Mouse (Mus musculus) kidney, adult 11 months (tissue): ENCODE measurements at regions not wholly inside any gene's neighbourhood (a gene's known extent, or its start where the extent isn't known, plus 50 kb on each side); places are given as distances from the start of the nearest gene placed in this dataset.

Source experiments
- DNase-seq: peaks from one replicate; pipeline ENCODE4 v3.0.0; 2022

DNA sequence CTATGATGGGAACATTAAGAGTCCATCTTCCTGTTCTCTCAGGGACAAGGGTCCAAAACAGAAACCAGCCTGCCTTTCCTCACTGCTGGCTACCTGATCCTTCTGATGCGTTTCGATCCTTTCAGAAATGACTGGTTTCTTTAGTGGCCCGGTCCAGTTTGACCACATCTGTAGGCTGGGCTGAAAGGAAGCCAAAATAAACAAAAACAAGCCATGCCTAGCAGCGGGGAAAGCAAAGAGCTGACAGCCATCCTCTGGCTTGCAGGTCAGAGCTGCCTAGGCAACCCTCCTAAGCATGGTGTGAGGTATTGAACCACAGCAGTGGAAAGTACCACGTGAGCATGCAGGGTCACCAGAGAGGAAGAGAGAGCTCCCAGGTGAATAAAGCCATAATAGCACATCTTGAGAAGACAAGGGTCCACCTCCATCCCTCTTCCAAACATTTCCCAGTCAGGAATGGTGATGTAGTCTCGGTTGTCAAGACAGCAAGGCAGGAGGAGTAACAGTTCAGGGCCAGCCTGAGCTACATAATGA is 146.6 kb downstream of the Rybp start:
- peak; percentile 23 for DNase-seq

DNA sequence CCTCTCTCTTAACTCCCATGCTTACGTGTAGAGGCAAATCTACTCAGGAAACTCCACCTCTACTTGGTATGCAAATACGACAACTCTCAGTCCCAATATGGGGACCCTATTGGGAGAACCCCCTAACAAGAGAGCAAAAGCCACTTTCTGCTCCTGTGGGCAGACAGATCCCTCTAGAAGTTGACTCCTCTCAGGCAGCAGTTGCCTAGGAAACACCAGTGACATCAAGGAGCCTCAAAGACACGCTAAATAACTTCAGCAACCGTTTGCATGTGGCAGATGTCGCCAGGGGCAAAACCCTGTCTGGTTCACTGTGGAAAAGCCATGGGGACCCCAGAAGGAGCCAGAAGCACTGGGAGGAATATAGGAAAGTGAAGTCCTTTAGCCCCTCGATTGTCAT is 147.5 kb downstream of the Rybp start:
- no peak for DNase-seq

DNA sequence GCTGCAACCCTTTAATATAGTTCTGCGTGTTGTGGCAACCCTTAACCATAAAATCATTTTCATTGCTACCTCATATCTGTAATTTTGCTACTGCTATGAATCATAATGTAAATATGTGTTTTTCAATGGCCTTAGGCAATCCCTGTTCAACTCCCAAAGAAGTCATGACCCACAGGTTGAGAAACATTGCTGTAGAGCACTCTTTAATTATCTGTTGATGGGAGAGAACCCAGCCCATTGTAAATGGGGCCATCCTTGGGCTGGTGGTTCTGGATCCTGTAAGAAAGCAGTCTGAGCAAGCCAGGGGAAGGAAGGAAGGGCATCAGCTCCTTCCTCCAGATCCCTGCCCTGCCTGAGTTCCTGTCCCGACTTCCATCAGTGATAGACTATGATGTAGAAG is 148.6 kb downstream of the Rybp start:
- DNase-seq: no peak

DNA sequence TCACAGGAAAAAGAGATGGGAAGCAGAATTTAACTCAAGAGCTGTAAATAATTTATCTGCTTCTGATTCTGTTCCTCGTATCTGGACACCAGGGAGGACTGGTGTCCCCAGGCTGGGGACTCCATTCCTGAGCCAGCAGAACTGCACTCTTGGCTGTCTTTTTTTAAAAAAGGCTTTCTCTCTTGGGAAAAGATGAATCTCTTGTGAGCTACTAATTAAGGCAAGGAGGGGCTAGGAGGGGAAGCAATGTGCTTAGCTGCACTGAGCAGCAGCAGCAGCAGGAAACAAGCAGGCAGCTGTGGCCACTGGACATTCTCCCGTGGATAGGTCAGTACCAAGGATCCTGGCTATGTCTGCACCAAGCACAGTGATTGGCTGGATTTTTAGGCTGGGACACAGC is 152.1 kb downstream of the Rybp start:
- DNase-seq: no peak

DNA sequence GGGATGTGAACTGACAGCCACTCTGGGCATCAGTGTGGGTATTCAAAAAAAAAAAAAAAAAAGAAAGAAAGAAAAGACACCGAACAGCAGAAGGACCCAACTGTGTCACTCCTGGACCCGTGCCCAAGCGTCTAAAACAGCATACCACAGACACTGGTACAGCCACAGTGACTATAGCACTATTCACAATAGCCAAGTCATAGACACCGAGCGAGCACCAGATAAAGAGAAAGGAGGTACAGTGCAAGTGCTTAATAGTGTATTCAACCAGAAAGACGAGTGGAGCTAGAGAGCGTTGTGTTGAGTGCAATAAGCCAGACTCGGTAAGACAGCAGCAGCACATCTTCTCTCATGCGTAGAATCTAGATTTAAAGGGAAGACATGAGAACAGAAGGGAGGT is 153.3 kb downstream of the Rybp start:
- DNase-seq: no peak

DNA sequence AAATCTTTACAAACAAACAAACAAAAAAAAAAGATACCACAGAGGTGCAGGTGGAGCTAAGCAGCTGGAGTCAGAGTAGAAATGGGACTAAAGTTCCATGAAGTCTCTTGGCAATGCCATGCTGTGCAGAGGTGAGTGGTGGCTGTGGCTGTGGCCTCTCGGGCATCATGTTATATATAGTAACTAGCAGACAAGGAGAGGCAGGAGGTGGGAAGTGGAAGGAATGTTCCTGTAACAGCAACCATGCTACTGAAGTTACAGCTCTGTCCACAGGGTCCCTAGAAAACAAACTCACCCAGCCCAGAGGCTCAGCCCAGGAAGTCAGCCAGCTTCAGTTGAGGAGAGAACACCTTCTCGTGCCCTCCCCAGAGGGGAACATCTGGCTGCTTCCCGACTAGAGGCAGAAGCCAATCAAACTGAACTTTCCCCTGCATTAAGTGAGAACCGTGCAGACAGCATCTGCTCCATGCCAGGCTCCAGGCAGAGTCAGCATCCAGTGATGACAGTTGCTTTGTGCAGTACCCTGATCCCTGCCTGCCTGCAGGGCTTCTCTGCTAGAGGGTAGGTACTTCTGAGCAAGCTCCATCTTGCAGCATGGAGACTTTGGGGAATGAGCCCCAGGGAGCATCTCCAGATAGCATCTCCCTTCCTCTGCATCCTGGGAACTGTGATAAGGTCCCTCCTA is 154.2 kb downstream of the Rybp start:
- DNase-seq: no peak

DNA sequence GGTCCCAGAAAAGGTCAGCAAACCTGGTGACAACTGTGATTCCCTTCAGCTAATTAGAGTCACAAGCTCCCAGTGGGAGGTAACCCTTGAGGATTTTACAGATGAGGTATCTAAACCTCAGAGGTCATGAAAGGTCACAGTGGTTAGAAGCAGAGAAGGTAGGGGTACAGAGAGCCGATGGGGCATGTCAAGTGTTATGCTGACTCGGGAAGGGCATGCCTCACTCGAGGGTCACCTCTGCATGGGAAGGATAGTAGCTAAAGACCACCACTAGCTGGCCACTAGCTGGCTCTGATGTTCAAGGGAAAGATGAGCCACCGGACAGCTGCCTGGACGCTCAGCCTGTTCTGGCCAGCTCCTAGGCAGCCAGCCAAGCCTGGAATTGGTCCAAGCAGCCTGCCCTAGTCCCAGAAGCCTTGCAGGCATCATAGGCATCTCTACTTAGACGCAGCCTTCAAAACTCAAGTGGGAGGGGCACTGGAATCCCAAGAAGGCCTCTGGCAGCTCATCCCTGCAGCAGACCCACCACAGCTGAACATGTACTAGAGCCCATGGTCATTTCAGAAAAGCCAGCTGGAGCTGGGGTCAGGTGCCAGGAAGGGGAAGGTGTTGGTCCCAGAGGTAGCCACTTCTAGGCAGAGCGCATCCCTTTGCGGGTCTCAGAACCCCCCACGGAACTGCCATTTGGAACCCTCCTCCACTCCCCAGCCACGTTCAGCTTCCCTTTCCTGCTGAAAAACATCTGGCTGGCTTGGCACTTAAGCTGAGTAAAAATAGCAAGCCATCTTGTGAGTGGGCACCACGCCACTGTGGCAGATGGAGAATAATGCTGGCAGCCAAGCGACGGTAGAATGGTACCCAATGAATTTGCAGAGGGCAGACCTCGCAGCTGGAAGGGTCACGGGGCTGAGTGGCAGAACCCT is 159.8 kb downstream of the Rybp start:
- peak; percentile 80 for DNase-seq

DNA sequence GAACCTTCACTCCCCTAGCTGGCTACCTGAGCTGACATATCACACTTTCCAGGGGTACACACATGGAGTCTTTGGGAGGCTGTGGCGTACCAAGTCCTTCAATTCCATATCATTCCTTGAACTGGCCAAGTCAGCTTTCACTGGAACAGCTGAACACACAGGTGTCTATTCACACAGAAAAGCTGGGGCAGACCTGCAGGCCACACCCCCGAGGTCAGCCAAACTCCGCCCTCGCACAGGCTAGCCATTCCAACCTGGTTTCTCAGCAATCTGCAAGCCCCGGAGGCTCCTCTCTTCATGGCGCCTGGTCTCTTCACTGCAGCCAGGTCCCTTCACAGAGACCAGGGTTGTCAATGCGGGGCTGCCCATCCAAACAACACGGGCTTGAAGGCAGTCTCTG is 160.5 kb downstream of the Rybp start:
- DNase-seq: no peak

DNA sequence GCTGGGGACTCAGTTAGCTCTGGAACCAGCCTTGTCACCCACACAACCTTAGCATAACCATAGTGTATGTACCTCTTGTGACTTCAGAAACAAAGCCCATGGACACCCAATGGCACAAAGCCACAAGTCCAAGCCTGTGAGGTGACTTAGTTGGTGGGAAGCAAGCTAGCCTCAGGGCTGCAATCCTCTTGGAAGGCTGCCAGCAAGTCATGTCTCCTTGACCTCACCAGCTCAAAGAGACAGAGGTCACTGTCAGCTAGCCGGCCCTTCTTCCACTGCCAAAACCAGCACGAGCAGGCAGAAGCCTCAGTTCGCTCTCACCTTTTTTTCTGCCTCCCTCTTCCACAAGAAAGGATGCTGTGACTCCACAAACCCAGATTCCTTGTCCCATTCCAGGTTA is 161.0 kb downstream of the Rybp start:
- DNase-seq: no peak

DNA sequence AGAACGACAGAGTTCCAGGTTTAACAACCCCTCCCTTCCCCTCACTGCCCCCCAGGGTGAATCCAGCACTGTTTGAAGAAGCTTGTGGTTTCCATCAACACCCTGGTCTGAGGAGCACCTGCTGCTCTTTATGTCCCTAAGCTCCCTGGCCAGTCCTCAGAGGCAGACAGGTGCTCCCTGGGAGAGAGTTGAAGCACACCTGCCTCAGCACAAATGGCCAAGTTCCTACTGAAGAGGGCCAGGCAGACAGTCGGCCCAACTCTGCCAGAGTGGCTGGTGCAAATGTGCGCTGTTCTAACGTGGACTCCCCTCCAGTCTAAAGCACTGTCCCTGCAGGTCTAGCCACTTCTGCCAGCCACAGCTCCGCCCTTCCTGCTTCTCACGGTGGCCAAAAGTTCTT is 166.0 kb downstream of the Rybp start:
- no peak for DNase-seq

DNA sequence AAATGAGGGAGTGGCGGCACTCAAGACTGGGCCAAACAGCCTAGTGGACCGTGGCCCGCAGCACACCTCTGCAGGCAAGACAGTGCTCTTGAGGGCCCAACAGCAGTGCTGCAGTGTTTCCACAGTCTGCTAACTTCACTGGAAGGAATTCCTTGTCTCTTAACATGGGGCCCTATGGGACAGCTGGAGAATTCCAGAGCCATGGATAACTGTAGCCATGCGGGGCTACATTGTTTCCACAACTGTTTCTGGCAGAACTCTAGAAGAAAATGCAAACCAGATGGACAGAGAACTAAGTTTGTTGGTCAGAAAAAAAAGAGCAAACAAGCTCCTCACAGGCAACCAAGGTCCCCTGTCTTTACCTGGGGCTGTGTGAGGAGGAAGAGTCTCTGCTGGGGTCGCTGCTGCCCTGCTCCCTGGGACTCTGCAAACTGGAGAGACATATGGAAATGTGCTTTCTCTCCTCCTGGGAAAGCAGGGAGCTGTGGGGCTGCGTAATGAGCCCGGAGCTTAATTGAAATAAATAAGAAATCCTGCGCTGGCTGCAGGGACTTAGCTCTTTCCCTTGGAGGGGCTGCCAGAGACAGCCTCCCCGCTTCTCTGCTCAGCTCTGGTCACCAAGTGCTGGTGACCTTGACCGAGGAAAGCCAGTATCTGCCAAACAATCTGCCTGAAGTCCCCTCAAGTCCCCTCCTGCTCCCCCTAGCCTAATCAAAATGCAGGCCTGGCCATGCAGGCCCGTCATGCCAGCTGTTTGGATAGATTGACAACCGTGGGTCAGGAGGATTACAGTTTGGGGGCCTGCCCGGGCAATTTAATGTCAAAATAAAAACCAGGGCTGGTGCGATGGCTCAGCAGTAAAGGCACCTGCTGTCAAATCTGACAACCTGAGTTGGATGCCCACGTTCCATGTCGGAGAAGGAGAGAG is 167.0 kb downstream of the Rybp start:
- no peak for DNase-seq

DNA sequence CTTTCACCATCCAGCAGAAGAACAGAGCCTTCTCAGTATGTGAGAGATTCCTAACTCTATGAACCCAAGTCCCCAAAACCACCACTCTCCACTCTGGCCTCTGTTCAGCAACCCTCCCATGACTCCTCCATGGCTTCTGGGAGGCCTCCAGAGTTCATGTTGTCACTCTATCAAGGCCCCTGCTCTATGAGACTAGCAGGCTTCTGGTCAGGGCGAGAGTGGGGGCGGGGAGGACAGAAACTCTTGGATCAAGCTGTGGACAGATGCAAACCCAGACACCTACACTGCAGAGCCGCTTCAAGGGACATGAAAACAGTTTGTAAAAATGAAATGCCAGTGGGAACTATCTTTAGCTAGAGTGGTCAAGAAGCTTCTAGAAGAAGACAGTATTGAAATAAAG is 170.2 kb downstream of the Rybp start:
- no peak for DNase-seq

DNA sequence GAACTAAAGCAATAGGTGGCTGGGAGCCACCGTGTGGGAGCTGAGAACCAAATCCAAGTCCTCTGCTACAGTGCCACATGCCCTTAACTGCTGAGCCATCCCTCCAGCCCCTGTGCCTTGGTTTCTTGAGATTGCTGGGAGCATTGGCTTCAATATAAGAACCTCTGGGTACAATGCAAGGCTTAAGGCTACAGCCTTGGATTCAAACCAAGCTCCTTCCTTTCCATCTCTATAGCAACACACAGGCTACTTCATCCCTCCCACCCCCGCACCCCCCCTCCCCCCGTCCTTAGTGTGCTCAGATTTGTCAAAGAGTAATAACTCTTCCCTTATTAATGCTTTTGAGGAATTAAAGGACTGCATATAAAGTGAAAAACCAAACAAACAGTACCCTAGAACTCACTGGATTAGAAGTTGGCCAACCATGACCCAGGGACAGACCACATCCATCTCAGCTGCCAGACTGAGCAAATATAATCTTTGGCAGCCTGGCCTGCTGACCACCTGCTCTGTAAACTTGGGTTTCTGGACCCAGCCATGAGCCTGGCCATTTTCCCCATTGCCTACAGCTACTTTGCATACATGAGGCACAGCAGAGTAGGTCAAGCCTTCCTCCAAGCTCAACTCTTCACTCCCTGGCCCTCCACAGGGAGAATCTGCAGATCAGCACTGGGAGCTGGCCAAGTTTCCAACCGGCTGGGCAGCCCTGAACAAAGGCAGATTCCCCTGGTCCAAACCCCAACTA is 173.7 kb downstream of the Rybp start:
- peak; percentile 14 for DNase-seq

DNA sequence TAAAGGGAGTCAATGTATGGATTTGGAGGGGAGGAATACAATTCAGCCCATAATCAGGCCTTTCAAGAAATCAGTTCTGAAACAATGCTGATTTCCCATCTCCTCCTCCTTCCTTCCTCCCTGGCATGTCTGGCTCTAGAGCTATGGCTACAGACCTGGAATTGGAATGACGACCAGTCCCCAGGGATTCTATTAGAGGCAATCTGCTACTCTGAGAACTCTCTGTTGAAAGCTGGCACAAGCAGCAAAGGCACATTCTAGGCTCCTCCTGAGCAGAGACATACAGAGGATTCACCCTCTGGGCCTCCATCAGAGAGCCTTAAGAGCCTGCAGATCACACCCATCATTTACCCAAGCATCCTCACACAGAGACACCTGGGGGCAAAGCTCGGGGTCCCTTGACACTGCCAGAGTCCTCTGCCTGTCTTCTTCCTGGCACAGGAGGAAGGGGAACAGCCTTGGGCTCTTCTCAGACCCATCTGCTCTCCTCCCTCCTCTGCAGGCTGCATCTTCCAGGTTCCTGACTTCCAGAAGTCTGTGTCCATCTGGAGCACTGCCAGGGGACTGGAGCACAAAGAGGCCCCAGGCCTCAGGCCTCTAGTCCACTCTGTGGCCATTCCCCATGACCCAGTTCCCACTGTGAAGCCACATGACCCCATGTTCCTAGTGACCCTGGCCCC is 176.2 kb downstream of the Rybp start:
- peak; percentile 22 for DNase-seq

DNA sequence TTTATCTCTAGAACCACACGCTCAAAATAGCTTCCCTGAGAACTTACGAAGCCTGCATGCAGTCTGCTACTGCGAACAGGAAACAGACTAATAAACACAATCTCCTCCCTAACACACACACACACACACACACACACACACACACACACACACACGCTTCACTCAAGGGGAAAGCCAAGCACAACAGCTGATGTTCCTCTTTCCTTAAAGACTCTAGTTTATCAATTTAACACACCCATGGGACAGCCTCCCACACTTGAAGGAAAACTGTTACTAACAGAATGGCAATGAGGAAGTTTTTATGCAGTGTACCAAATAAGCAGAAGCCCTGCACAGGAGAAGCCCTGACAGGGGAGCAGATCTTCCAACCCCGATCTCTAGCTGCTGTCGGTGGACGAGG is 177.3 kb downstream of the Rybp start:
- DNase-seq: peak; percentile 23

DNA sequence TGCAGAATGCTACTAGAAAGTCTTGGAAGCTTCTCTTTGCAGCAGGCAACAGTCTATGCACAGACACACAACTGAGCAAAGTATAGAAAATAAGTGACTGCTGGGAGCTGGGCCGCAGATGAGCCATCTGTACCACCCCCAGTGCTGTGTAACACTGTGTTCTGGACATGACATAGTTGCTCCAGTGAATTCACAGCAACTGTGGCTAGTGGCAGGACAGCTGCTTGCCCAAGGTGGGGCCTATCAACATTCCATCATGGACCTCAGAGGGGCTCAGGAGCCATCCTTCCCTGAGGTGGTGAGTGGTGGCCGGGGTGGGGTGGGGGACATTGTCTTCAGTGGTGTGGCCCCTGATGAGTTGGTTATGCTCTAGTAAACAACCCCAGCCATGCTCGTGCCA is 177.9 kb downstream of the Rybp start:
- DNase-seq: no peak

DNA sequence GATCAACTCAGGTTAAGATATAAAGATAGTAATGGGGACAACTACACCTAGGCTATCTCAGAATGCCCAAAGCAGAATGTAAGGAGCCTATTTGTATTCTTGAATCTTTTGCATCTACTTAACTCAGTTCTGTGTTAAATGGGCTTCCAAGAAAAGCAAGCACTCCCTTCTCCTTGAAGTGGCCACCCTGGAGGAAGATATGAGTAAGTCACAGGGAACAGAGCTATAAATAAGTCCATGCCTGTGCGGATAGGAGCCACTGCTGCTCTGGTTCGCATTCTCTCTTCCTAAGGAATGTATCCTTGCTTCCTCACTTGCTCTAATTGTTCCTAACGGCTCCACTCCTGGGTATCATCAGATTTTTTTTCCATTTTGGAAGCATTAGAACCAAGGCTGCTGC is 179.8 kb downstream of the Rybp start:
- DNase-seq: no peak

DNA sequence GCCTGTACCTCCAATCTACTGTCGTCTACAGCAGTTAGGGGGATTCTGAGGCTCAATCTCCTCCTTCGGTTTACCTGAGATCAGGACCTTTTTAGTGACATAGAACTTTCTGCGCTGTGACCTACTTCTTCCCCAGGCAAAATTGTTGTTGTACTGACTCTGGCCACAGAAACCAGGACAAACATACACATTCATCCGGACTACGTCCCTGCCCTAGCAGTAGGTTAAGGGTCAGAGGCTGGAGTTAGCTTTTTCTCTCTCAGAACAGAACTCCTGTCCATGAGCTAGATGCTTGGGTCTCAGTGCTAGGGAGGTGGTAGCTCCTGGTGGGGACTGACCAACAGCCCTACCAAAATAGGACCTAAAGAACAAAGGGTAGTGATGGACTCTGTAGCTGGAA is 180.2 kb downstream of the Rybp start:
- no peak for DNase-seq

DNA sequence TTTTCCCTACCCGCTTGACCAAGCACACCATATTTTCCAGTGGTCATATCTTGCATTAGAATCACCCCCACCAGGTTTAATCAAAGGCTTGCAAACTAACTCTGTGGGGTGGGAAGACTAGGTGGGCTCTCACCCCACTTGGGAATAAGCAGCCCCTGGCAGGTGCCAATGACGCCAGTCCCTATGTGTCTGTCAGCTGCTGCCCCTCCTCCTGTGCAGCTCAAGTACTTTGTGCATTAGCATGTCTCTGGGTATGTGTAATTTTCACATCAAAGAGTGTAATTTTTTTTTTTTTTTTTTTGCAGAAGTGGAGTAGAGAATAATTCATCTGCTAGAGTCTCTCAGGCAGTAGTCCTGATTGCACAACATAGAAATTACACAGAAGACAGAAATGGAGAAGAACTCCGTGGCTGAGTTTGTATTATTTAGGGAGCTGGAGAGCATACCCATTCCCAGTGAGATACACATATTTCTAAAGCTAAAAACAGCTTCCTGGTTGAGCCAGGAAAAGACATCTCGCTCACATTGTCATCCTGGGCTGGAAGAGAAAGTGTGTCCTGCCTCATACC is 186.6 kb downstream of the Rybp start:
- DNase-seq: no peak

DNA sequence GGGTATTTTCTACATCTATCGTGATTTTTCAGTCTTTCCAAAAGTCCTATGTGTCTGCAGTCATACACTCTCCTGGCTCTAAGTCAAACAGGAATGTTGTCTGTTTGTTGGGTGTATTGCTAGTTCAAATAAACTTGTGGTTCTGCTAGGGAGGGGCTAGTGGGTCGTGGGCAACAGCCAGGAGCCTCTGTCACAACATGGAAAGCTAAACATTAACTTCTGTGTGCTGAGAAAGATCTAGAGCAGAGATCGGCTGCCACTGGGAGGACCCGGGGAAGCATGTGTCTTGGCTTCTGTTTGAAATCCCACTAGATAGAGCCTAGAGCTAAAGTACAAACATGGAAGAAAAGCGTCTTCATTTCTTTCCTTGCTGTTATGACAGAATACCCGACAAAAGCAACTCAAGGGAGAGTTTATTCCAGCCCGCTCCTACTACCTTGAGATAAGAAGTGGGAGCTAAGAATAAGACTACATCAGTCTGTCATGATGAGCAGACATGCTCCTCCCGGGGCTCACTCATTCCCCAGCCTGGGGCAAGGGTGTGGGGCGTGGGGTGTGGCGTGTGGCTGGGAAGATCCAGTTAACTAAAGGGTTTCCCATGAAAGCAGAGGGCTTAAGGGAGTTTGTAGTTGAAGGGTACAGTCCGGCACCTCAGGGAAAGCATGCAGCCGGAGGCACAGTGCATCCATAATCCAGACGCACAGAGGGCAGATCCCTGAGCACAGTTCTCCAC is 190.7 kb downstream of the Rybp start:
- peak; percentile 33 for DNase-seq
